Mouse (Mus musculus): ENCODE data around the gene Rnf17.

- TF ChIP-seq POLR2A (IDR thresholded peaks at IDR 0.05; ENCODE audit: borderline replicate concordance, low read depth, low read length) (no peak), CTCF (IDR thresholded peaks at IDR 0.05; ENCODE audit: low read depth, low read length) (no peak)
Observed at GRCm38 (mm10) chr14:56544946-56545345, 142.6 kb downstream of the Rnf17 start.
